Mouse (Mus musculus) layer of hippocampus, postnatal 25 days (tissue): Measurements from ENCODE around the gene Zbtb18. TPM values are rescaled to one million over a fixed set of nuclear protein-coding genes. Genes with fewer than 3 reads are reported as not detected.

Source experiments
- DNase-seq, 2 experiments: peaks; one replicate each; pipeline ENCODE4 v3.0.0; 2022; ENCODE audit warnings: mixed read lengths in 2 of 2, low spot score in 1 of 2; ENCODE audit errors: extremely low spot score in 1 of 2
- total RNA-seq, 2 experiments: library from RNA; stranded (reverse); gene quantifications; 2 replicates each; pipeline ENCODE4 v1.2.3; 2021

The Zbtb18 gene
- total RNA-seq, 2 experiments from 2014 or later: 563 to 635 TPM

DNA sequence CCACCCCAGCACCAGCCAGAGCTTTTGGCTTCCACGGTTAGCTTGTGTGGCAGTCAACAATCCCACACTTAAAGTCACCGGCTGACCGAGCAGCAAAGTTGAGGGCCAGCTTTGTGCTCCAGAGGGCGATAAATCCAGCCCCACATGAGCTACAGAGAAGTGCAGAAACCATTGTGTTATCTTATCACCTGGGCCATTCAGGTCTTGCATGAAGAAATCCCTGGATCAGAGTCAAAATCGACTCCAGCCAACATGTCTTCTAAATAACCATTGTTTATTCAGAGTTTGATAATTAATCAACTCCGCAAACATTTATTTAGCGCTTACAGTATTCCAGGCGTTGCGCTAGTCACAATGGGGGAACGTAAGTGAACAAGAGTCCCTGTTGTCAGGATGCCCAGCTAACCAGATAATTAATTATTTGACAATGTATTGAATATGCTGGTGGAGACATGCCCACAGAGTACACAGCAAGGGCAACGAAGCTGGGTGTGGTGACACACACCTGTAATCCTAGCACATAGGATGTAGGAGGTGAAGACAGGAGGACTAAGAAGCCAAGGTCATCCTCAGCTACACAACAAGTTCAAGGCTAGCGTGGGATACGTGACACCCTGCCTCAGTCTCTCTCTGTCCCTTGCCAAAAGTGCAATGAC, 33.5 kb downstream of the Zbtb18 start:
- no peak for DNase-seq

- no peak for DNase-seq
These were observed 36.4 kb downstream of the Zbtb18 start for GRCm38 (mm10) chr1:177478578-177478977.

DNA sequence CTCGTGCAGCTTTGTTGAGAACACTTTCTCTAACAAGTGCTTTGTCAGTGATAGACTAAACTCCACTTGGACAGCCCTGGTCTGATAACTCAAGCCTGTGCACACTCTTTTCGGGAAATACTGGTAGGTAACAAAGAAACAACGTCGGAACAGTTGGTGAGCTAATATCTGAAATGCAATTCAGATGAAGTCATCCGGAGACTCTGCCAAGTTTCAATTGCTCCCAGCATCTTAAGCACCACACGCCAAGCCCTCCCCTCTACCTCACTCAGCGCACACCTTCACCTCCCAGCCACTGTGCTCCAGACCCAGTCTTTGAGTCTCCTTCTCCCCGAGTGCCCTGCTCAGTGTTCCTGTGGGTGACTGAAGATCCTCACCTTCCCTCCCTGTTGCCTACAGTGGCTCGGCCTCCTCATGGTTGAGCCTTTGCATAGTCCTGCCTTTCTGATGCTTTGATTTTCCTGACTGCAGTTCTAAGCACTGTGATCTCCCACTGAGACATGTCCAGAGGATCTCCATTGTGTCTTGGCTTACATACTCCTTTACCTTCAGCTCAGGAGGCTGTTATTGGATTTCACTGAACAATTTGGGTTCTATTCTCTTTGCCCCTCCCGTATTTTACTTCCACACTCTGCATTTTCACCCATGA, 37.3 kb downstream of the Zbtb18 start:
- no peak for DNase-seq

- DNase-seq: no peak
These were observed 41.5 kb downstream of the Zbtb18 start for GRCm38 (mm10) chr1:177483612-177484011.

DNA sequence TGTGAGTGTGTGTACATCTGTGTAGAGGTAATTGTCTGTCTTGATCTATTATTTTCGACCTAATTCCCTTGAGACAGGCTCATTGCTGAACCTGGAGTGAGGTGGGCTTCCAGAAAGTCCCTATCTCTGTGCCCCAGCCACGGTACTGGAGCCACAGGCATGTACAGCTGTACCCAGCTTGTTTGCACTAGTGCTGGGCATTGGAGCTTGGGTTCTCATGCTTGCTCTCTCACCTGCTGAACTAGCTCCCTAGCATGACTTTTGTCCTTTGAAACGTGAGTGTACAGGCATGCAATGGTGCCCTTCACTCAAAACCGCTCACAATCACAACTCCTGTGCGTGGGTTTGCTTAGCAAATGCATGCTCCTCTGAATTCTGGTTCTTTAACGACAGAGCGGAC, 42.1 kb downstream of the Zbtb18 start:
- DNase-seq: no peak

- DNase-seq: no peak
These were observed 42.5 kb downstream of the Zbtb18 start for GRCm38 (mm10) chr1:177484680-177485079.

DNA sequence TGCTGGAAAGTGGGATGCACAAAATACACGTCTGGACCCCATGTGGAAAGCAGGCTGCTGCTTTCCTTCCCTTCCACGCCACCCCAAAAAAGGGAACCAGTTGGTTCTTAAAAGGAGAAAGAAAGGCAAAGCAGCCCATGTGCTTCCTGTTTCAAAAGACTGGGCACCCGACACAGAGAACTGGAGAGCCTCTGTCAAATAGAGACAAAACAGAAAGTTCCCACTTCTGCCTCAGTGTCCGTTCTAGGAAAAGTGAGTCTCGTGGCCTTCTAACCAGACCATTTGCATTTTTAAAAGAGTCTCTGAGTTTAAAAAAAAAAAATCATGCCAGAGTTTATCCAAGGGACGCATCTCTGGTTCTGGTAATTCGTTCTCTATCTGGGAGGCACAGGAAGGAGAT, 47.7 kb downstream of the Zbtb18 start:
- DNase-seq: no peak

- no peak for DNase-seq
These were observed 48.7 kb downstream of the Zbtb18 start for GRCm38 (mm10) chr1:177490808-177491207.

- no peak for DNase-seq
These were observed 49.1 kb downstream of the Zbtb18 start for GRCm38 (mm10) chr1:177491280-177491679.

DNA sequence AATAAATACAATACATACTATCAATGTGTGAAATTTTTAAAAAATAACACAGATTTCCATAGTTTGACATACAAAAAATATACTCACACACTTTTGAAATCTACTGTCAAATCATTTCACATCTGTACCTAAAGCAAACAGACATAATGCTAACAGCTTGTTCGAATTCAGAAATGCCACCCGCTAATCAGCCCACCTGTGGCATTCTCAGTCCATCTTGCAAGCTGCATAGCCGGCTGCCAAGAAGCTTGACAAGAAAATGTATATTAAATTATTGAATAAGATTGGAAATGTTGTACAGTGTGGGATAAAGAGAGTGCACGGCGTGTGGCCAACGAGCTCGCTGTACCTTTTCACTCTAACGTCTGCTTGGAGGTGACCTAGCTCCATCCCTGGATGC, 52.2 kb downstream of the Zbtb18 start:
- DNase-seq: no peak

DNA sequence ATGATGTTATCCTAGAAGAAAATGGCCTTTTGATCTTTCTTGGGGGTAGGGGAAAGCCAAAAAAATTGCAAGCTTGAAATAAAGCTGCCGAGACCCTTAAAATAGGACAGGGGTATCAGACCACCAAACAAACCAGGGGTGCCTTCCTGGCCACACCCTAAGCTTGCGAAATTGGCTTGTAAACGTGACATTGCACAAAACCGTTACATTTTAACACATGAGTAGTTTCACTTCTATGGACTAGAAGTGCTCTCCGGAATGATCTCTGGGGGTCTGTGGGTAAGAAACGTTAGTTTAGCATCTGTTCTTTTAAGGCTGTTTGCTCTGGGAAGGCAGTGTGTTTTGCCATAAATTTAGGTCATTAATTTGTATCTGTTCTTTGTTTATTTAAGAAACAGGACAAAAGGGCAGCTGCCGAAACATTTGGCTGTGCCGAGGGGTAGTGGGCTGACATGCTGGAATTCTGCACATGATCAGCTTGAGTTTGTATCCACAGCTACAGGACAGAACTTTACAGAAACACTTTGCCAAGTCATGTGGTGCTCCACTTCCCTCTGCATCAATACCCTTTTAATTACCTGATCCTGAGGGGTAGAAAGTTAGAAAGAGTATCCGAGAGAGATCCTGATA, 52.9 kb downstream of the Zbtb18 start:
- no peak for DNase-seq

Other genes starting within 250 kb of the Zbtb18 start
- 100 to 1,000 TPM; 221 to 234 TPM for gene Akt3, start 184.1 kb upstream of the Zbtb18 start, total RNA-seq